Mouse (Mus musculus): ENCODE results near the gene Pid1. TPM values are rescaled to one million over a fixed set of nuclear protein-coding genes. Genes with fewer than 3 reads are reported as not detected.

Gene Pid1
- polyA plus RNA-seq, 1 experiment from 2014 or later: 14.3 TPM

- Histone ChIP-seq H3K4me1 (replicated peaks; ENCODE audit: control insufficient read depth, insufficient read depth, low read length) (peaks cover 3% of the 10 kb centered on the region; the same call in 1 of the 2 replicates), H3K4me2 (ENCODE audit: low read depth, low read length) (no peak overlapping the region), H3K27me3 (ENCODE audit: control insufficient read depth, insufficient read depth, low read depth, low read length) (peaks cover 13% of the 10 kb centered on the region), H3K4me3 (ENCODE audit: low read length) (no peak overlapping the region), H3K9ac (ENCODE audit: low read length) (no peak overlapping the region), H3K9me3 (ENCODE audit: control insufficient read depth, low read length) (no peaks in the 10 kb centered on the region), H3K36me3 (ENCODE audit: control insufficient read depth, insufficient read depth, low read length) (no peaks in the 10 kb centered on the region), H3K27ac (ENCODE audit: low read length) (no peak overlapping the region)
- no peak for ATAC-seq (ENCODE audit: low read depth)
- WGBS: 32% methylated on average over 6 of the region's 6 CpGs
These were observed 77.3 kb downstream of the Pid1 start for GRCm38 (mm10) chr1:84286682-84287111.

GRCm38 (mm10) chr1:84285620-84286019 lies 78.4 kb downstream of the Pid1 start:
- 87% methylated on average over 7 of the region's 7 CpGs for WGBS

GRCm38 (mm10) chr1:84284293-84285068 lies 79.5 kb downstream of the Pid1 start:
- peak; percentile 91 for ATAC-seq (ENCODE audit: low read depth)
- 3% methylated on average over 34 of the region's 53 CpGs for WGBS
- H3K27me3 ChIP-seq (ENCODE audit: control insufficient read depth, insufficient read depth, low read depth, low read length): peaks cover 13% of the 10 kb centered on the region
- H3K9me3 ChIP-seq (ENCODE audit: control insufficient read depth, low read length): no peaks in the 10 kb centered on the region
- H3K36me3 ChIP-seq (ENCODE audit: control insufficient read depth, insufficient read depth, low read length): no peaks in the 10 kb centered on the region
- H3K27ac ChIP-seq (ENCODE audit: low read length): no peak overlapping the region
- peak overlapping the region; percentile 59 for H3K4me3 ChIP-seq (ENCODE audit: low read length)
- H3K9ac ChIP-seq (ENCODE audit: low read length): peak overlapping the region; percentile 70
- peaks cover 3% of the 10 kb centered on the region; the same call in 1 of the 2 replicates for H3K4me1 ChIP-seq (replicated peaks; ENCODE audit: control insufficient read depth, insufficient read depth, low read length)
- H3K4me2 ChIP-seq (ENCODE audit: low read depth, low read length): peak overlapping the region; percentile 88

More at GRCm38 (mm10) chr1:84285620-84286019, 78.4 kb downstream of the Pid1 start:
- no peak for ATAC-seq (ENCODE audit: low read depth)
- Histone ChIP-seq H3K36me3 (ENCODE audit: control insufficient read depth, insufficient read depth, low read length) (no peaks in the 10 kb centered on the region), H3K27me3 (ENCODE audit: control insufficient read depth, insufficient read depth, low read depth, low read length) (peaks cover 13% of the 10 kb centered on the region), H3K4me2 (ENCODE audit: low read depth, low read length) (no peak overlapping the region), H3K9ac (ENCODE audit: low read length) (no peak overlapping the region), H3K27ac (ENCODE audit: low read length) (no peak overlapping the region), H3K4me3 (ENCODE audit: low read length) (no peak overlapping the region), H3K9me3 (ENCODE audit: control insufficient read depth, low read length) (no peaks in the 10 kb centered on the region), H3K4me1 (replicated peaks; ENCODE audit: control insufficient read depth, insufficient read depth, low read length) (peaks cover 3% of the 10 kb centered on the region; the same call in 1 of the 2 replicates)

- H3K27ac ChIP-seq (ENCODE audit: low read length): no peak overlapping the region
- H3K4me2 ChIP-seq (ENCODE audit: low read depth, low read length): peak overlapping the region; percentile 88
- no peaks in the 10 kb centered on the region for H3K9me3 ChIP-seq (ENCODE audit: control insufficient read depth, low read length)
- ATAC-seq (ENCODE audit: low read depth): no peak
- H3K4me3 ChIP-seq (ENCODE audit: low read length): peak overlapping the region; percentile 59
- no peaks in the 10 kb centered on the region for H3K36me3 ChIP-seq (ENCODE audit: control insufficient read depth, insufficient read depth, low read length)
- peaks cover 13% of the 10 kb centered on the region for H3K27me3 ChIP-seq (ENCODE audit: control insufficient read depth, insufficient read depth, low read depth, low read length)
- no peak overlapping the region for H3K9ac ChIP-seq (ENCODE audit: low read length)
- peaks cover 3% of the 10 kb centered on the region; the same call in 1 of the 2 replicates for H3K4me1 ChIP-seq (replicated peaks; ENCODE audit: control insufficient read depth, insufficient read depth, low read length)
- 9% methylated on average over 2 of the region's 2 CpGs for WGBS
These were observed 80.9 kb downstream of the Pid1 start for GRCm38 (mm10) chr1:84283119-84283518.

- Histone ChIP-seq H3K9me3 (ENCODE audit: control insufficient read depth, low read length) (no peaks in the 10 kb centered on the region), H3K9ac (ENCODE audit: low read length) (no peak overlapping the region), H3K4me2 (ENCODE audit: low read depth, low read length) (no peak overlapping the region), H3K27me3 (ENCODE audit: control insufficient read depth, insufficient read depth, low read depth, low read length) (peaks cover 8% of the 10 kb centered on the region), H3K36me3 (ENCODE audit: control insufficient read depth, insufficient read depth, low read length) (no peaks in the 10 kb centered on the region), H3K4me1 (replicated peaks; ENCODE audit: control insufficient read depth, insufficient read depth, low read length) (peaks cover 3% of the 10 kb centered on the region; the same call in 1 of the 2 replicates), H3K27ac (ENCODE audit: low read length) (no peak overlapping the region), H3K4me3 (ENCODE audit: low read length) (no peak overlapping the region)
- no peak for ATAC-seq (ENCODE audit: low read depth)
- 86% methylated on average over 3 of the region's 3 CpGs for WGBS
These were observed 83.8 kb downstream of the Pid1 start for GRCm38 (mm10) chr1:84280171-84280570.

- Histone ChIP-seq H3K36me3 (ENCODE audit: control insufficient read depth, insufficient read depth, low read length) (no peaks in the 10 kb centered on the region), H3K4me1 (replicated peaks; ENCODE audit: control insufficient read depth, insufficient read depth, low read length) (no peaks in the 10 kb centered on the region), H3K4me2 (ENCODE audit: low read depth, low read length) (no peak overlapping the region), H3K9ac (ENCODE audit: low read length) (no peak overlapping the region), H3K9me3 (ENCODE audit: control insufficient read depth, low read length) (no peaks in the 10 kb centered on the region), H3K4me3 (ENCODE audit: low read length) (no peak overlapping the region), H3K27me3 (ENCODE audit: control insufficient read depth, insufficient read depth, low read depth, low read length) (peaks cover 2% of the 10 kb centered on the region; the same call in 1 of the 2 replicates), H3K27ac (ENCODE audit: low read length) (no peak overlapping the region)
- WGBS: 57% methylated on average over 7 of the region's 7 CpGs
- no peak for ATAC-seq (ENCODE audit: low read depth)
These were observed 85.4 kb downstream of the Pid1 start for GRCm38 (mm10) chr1:84278359-84279255.

- H3K9ac ChIP-seq (ENCODE audit: low read length): no peak overlapping the region
- ATAC-seq (ENCODE audit: low read depth): no peak
- 42% methylated on average over 4 of the region's 4 CpGs for WGBS
- H3K9me3 ChIP-seq (ENCODE audit: control insufficient read depth, low read length): no peaks in the 10 kb centered on the region
- no peak overlapping the region for H3K4me2 ChIP-seq (ENCODE audit: low read depth, low read length)
- no peaks in the 10 kb centered on the region for H3K36me3 ChIP-seq (ENCODE audit: control insufficient read depth, insufficient read depth, low read length)
- no peak overlapping the region for H3K4me3 ChIP-seq (ENCODE audit: low read length)
- no peaks in the 10 kb centered on the region for H3K4me1 ChIP-seq (replicated peaks; ENCODE audit: control insufficient read depth, insufficient read depth, low read length)
- no peaks in the 10 kb centered on the region for H3K27me3 ChIP-seq (ENCODE audit: control insufficient read depth, insufficient read depth, low read depth, low read length)
- no peak overlapping the region for H3K27ac ChIP-seq (ENCODE audit: low read length)
These were observed 91.0 kb downstream of the Pid1 start for GRCm38 (mm10) chr1:84272951-84273350.

- Histone ChIP-seq H3K27ac (ENCODE audit: low read length) (no peak overlapping the region), H3K4me3 (ENCODE audit: low read length) (no peak overlapping the region), H3K27me3 (ENCODE audit: control insufficient read depth, insufficient read depth, low read depth, low read length) (no peaks in the 10 kb centered on the region), H3K4me1 (replicated peaks; ENCODE audit: control insufficient read depth, insufficient read depth, low read length) (no peaks in the 10 kb centered on the region), H3K9ac (ENCODE audit: low read length) (no peak overlapping the region), H3K9me3 (ENCODE audit: control insufficient read depth, low read length) (no peaks in the 10 kb centered on the region), H3K36me3 (ENCODE audit: control insufficient read depth, insufficient read depth, low read length) (no peaks in the 10 kb centered on the region), H3K4me2 (ENCODE audit: low read depth, low read length) (no peak overlapping the region)
- no peak for ATAC-seq (ENCODE audit: low read depth)
- 64% methylated on average over 2 of the region's 2 CpGs for WGBS
These were observed 92.2 kb downstream of the Pid1 start for GRCm38 (mm10) chr1:84271712-84272200.

GRCm38 (mm10) chr1:84257656-84258055 lies 106.3 kb downstream of the Pid1 start:
- H3K27me3 ChIP-seq (ENCODE audit: control insufficient read depth, insufficient read depth, low read depth, low read length): no peaks in the 10 kb centered on the region
- no peak overlapping the region for H3K27ac ChIP-seq (ENCODE audit: low read length)
- H3K4me3 ChIP-seq (ENCODE audit: low read length): no peak overlapping the region
- H3K4me2 ChIP-seq (ENCODE audit: low read depth, low read length): no peak overlapping the region
- H3K9me3 ChIP-seq (ENCODE audit: control insufficient read depth, low read length): no peaks in the 10 kb centered on the region
- no peak for ATAC-seq (ENCODE audit: low read depth)
- H3K36me3 ChIP-seq (ENCODE audit: control insufficient read depth, insufficient read depth, low read length): no peaks in the 10 kb centered on the region
- no peak overlapping the region for H3K9ac ChIP-seq (ENCODE audit: low read length)
- WGBS: 98% methylated on average over 2 of the region's 2 CpGs
- no peaks in the 10 kb centered on the region for H3K4me1 ChIP-seq (replicated peaks; ENCODE audit: control insufficient read depth, insufficient read depth, low read length)
